Mouse (Mus musculus): ENCODE data around the gene Tjap1. TPM values are rescaled to one million over a fixed set of nuclear protein-coding genes. Genes with fewer than 3 reads are reported as not detected.

Tjap1 gene
- polyA plus RNA-seq, 1 experiment from 2014 or later, result 10.9 TPM

DNA sequence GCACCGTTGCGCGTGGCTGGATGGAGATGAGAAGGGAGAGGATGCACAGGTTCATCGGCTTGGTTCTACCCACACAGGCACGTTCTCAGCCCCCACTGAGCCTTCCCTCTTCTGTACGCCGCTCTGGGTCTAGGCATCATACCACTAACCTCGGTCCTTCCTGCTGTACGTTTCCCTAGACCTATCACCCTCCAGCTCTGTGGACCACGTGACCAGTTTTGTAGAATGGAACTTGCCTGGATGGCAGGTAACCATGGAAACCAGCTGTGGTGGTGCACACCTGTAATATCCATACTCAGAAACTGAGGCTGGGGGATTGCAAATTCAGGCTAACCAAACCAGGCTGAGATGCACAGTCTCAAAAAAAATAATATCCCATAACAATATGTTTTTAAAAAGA is 27.7 kb upstream of the Tjap1 start:
- Histone ChIP-seq H3K9me3 (replicated peaks; ENCODE audit: control insufficient read depth, low read length) (no peaks in the 10 kb centered on the region), H3K27ac (ENCODE audit: low read length) (no peak overlapping the region), H3K4me3 (ENCODE audit: low read depth, low read length) (no peak overlapping the region), H3K27me3 (ENCODE audit: control insufficient read depth, insufficient read depth, low read depth, low read length) (no peaks in the 10 kb centered on the region), H3K4me1 (ENCODE audit: control insufficient read depth, low read depth, low read length) (no peaks in the 10 kb centered on the region), H3K9ac (ENCODE audit: low read depth, low read length) (no peak overlapping the region), H3K4me2 (ENCODE audit: low read depth, low read length) (no peak overlapping the region), H3K36me3 (ENCODE audit: control insufficient read depth, insufficient read depth) (no peaks in the 10 kb centered on the region)
- ATAC-seq (ENCODE audit: low read depth), result no peak
- 66% methylated on average over 10 of the region's 10 CpGs for WGBS (ENCODE audit: insufficient replicate concordance)

DNA sequence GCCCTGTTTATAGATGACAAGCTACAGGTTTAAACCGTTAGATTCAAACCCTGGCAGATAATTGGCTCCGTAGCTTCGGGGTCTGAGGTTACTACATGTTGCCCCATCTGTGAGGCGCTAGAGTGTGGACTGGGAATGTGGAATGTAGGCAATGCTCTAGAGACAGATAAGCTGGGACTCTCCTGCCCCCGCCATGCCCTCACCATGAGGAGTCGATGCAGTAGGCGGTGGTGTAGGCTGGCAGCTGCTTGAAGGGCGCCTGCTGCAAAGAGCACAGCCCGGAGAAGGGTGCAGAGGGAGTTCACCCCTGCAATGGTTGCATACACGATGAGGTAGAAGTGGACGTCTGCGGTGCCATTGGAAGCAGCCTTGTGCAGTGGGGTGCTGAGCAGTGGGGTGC is 27.0 kb upstream of the Tjap1 start:
- ATAC-seq (ENCODE audit: low read depth), result no peak
- Histone ChIP-seq H3K4me3 (ENCODE audit: low read depth, low read length) (no peak overlapping the region), H3K9ac (ENCODE audit: low read depth, low read length) (no peak overlapping the region), H3K9me3 (replicated peaks; ENCODE audit: control insufficient read depth, low read length) (no peaks in the 10 kb centered on the region), H3K4me2 (ENCODE audit: low read depth, low read length) (no peak overlapping the region), H3K27me3 (ENCODE audit: control insufficient read depth, insufficient read depth, low read depth, low read length) (no peaks in the 10 kb centered on the region), H3K27ac (ENCODE audit: low read length) (no peak overlapping the region), H3K36me3 (ENCODE audit: control insufficient read depth, insufficient read depth) (no peaks in the 10 kb centered on the region), H3K4me1 (ENCODE audit: control insufficient read depth, low read depth, low read length) (no peaks in the 10 kb centered on the region)
- WGBS (ENCODE audit: insufficient replicate concordance), result 72% methylated on average over 12 of the region's 12 CpGs

DNA sequence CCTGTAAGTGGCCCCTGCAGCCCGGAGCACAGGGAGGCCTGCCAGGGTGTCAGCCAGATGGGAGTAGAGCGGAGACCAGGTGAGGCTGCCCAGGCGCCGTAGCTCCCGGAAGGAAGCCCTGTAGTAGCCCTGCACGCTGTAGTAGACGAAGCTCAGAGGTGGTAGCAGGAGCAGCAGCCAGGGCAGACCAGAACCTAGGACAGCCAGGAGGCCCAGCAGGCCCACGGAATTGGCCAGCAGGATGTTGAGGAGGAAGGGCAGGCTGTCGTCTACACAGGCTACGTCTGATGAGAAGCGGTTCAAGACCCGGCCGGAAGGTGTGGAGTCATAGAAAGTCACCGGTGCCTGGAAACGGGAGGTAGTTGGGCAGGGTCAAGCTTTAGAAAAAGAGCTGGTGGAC is 24.1 kb upstream of the Tjap1 start:
- Histone ChIP-seq H3K9me3 (replicated peaks; ENCODE audit: control insufficient read depth, low read length) (no peaks in the 10 kb centered on the region), H3K27me3 (ENCODE audit: control insufficient read depth, insufficient read depth, low read depth, low read length) (no peaks in the 10 kb centered on the region), H3K4me2 (ENCODE audit: low read depth, low read length) (no peak overlapping the region), H3K4me1 (ENCODE audit: control insufficient read depth, low read depth, low read length) (no peaks in the 10 kb centered on the region), H3K4me3 (ENCODE audit: low read depth, low read length) (no peak overlapping the region), H3K36me3 (ENCODE audit: control insufficient read depth, insufficient read depth) (no peaks in the 10 kb centered on the region), H3K9ac (ENCODE audit: low read depth, low read length) (no peak overlapping the region), H3K27ac (ENCODE audit: low read length) (no peak overlapping the region)
- WGBS (ENCODE audit: insufficient replicate concordance), result 80% methylated on average over 15 of the region's 15 CpGs
- no peak for ATAC-seq (ENCODE audit: low read depth)

DNA sequence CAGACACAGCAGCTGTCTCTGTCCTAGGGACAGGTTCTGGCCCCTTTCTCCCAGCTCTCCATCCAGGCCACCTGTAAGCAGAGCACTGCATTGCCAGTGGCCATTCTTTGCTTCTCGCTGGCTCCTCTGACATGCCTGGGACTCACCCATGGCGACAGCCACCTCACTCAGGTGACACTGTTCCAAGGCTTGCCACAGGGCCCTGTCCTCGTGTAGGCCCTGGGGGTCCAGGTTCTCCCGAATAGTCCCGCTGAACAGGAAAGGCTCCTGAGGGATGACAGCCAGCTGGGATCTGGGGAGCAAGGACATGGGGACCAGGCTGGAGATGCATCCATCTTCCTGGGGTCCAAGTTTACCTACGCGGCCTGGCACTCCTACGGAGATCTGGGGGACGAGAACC is 21.4 kb upstream of the Tjap1 start:
- Histone ChIP-seq H3K4me2 (ENCODE audit: low read depth, low read length) (no peak overlapping the region), H3K4me3 (ENCODE audit: low read depth, low read length) (no peak overlapping the region), H3K27ac (ENCODE audit: low read length) (no peak overlapping the region), H3K27me3 (ENCODE audit: control insufficient read depth, insufficient read depth, low read depth, low read length) (peaks cover 6% of the 10 kb centered on the region), H3K9ac (ENCODE audit: low read depth, low read length) (no peak overlapping the region), H3K36me3 (ENCODE audit: control insufficient read depth, insufficient read depth) (no peaks in the 10 kb centered on the region), H3K9me3 (replicated peaks; ENCODE audit: control insufficient read depth, low read length) (no peaks in the 10 kb centered on the region), H3K4me1 (ENCODE audit: control insufficient read depth, low read depth, low read length) (no peaks in the 10 kb centered on the region)
- 76% methylated on average over 9 of the region's 9 CpGs for WGBS (ENCODE audit: insufficient replicate concordance)
- ATAC-seq (ENCODE audit: low read depth), result no peak

DNA sequence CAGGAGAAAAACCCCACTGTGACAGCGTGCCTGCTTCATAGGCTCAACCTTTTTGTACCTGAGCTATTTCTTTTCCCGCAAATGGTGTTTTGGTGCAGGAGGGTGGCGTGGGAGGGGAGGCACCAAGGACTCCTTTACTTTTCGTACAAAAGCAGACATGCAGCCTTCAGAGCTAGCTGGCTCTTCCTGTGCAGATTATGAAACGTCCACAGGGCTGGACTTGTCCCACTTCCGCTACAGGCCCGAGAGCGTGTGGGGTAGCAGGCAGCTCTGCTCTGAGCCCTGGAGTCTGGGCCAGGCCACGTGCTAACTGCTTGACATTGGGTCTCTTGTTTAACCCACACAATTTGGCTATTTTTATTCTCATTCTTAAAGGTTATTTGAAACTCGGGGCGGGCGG is 19.1 kb upstream of the Tjap1 start:
- Histone ChIP-seq H3K27me3 (ENCODE audit: control insufficient read depth, insufficient read depth, low read depth, low read length) (peaks cover 29% of the 10 kb centered on the region), H3K9me3 (replicated peaks; ENCODE audit: control insufficient read depth, low read length) (no peaks in the 10 kb centered on the region), H3K4me1 (ENCODE audit: control insufficient read depth, low read depth, low read length) (peaks cover 7% of the 10 kb centered on the region), H3K4me3 (ENCODE audit: low read depth, low read length) (no peak overlapping the region), H3K27ac (ENCODE audit: low read length) (no peak overlapping the region), H3K4me2 (ENCODE audit: low read depth, low read length) (no peak overlapping the region), H3K9ac (ENCODE audit: low read depth, low read length) (no peak overlapping the region), H3K36me3 (ENCODE audit: control insufficient read depth, insufficient read depth) (no peaks in the 10 kb centered on the region)
- WGBS (ENCODE audit: insufficient replicate concordance), result 60% methylated on average over 12 of the region's 12 CpGs
- no peak for ATAC-seq (ENCODE audit: low read depth)

DNA sequence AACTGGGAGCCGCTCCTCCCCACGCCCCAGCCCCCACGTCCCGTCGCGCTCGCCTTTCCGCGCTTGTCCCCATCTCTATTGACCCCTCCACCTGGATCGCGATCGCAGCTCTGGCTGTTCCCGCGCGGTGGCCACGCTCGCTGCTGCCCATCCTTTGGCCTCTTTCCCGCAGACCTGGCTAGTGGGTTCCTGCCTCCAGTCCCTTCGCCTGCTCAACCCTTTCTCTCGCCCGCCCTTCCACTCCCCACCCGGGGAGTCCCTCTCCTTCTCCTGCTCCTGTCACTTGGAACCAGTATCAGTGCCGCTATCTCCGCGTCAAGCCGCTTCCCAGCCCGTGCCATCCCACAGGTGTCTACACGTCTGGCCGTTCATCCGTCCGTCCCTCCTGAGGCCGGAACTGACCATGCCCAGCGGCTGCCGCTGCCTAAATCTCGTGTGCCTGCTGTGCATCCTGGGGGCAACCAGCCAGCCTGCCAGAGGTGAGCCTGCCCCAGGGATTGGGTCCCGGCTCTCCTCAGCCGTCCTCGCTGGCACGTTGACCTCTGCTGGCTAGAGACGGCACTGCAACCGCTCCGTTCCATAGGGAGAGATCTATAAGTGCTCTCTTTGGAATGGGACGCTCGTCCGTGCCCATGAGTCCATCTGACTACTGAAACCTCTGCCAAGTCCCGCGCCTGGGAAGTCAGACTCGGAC is 15.5 kb upstream of the Tjap1 start:
- H3K36me3 ChIP-seq (ENCODE audit: control insufficient read depth, insufficient read depth), result no peaks in the 10 kb centered on the region
- H3K9me3 ChIP-seq (replicated peaks; ENCODE audit: control insufficient read depth, low read length), result no peaks in the 10 kb centered on the region
- no peak overlapping the region for H3K27ac ChIP-seq (ENCODE audit: low read length)
- H3K27me3 ChIP-seq (ENCODE audit: control insufficient read depth, insufficient read depth, low read depth, low read length), result peaks cover 51% of the 10 kb centered on the region
- H3K4me3 ChIP-seq (ENCODE audit: low read depth, low read length), result peak overlapping the region; percentile 56
- WGBS (ENCODE audit: insufficient replicate concordance), result under 1% methylated on average over 48 of the region's 48 CpGs
- H3K9ac ChIP-seq (ENCODE audit: low read depth, low read length), result no peak overlapping the region; the same call in 1 of the 2 replicates
- ATAC-seq (ENCODE audit: low read depth), result peak; percentile 64; the same call in 1 of the 2 replicates
- H3K4me1 ChIP-seq (ENCODE audit: control insufficient read depth, low read depth, low read length), result peaks cover 7% of the 10 kb centered on the region
- peak overlapping the region; percentile 73 for H3K4me2 ChIP-seq (ENCODE audit: low read depth, low read length)

DNA sequence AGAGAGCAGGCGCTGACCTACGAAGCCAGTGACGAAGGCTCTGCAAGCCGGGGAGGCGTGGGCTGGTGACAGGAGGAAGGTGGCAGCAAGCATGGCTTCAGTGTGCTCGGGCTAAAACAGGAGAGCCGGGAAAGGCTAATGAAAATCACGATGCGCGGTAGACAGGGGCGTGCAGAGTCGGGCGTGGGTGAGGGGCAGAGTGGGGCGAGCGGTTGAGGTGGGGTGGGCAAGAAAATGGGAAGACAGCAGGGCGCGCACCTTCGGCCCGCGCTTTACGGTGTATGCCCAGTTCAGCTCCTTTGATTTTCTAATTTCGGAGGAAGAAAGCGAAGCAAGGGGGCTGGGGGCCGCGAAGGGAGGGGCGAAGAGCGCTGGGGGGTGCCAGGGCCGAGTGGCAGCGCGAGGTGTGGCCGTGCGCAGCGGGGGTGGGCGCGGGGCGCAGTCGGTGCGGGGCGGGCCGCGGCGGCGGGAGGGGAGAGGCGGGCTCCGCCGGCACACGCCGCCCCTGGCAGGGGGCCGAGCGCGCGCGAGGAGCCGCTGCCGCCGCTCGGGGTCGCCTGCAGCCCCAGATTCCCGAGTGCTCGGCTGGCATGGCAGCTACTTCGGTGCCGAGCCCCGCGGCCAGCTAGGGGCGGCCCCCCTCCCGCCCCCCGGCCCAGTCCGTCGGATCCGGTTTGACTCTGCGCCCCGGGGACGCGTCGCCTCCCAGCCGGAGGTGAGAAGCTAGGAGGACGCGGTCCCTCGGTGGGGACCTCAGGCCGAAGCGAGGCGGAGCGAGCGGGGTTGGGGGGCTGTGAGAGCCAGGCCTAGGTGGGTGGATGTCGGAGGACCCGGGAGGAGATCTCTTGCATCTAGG is 14.8 kb upstream of the Tjap1 start, which contains the start of gene Dlk2:
Gene Dlk2 (plus strand): TSS at position 58 of the 856 bp plus-strand sequence.
- peaks cover 7% of the 10 kb centered on the region for H3K4me1 ChIP-seq (ENCODE audit: control insufficient read depth, low read depth, low read length)
- under 1% methylated on average over 65 of the region's 86 CpGs for WGBS (ENCODE audit: insufficient replicate concordance)
- peaks cover 52% of the 10 kb centered on the region for H3K27me3 ChIP-seq (ENCODE audit: control insufficient read depth, insufficient read depth, low read depth, low read length)
- H3K4me2 ChIP-seq (ENCODE audit: low read depth, low read length), result peak within 1 kb of the TSS; percentile 73
- H3K4me3 ChIP-seq (ENCODE audit: low read depth, low read length), result peak within 1 kb of the TSS; percentile 56
- no peaks in the 10 kb centered on the region for H3K9me3 ChIP-seq (replicated peaks; ENCODE audit: control insufficient read depth, low read length)
- H3K27ac ChIP-seq (ENCODE audit: low read length), result no peak within 1 kb of the TSS
- no peak for ATAC-seq (ENCODE audit: low read depth)
- no peaks in the 10 kb centered on the region for H3K36me3 ChIP-seq (ENCODE audit: control insufficient read depth, insufficient read depth)
- H3K9ac ChIP-seq (ENCODE audit: low read depth, low read length), result peak within 1 kb of the TSS; percentile 28; the same call in 1 of the 2 replicates

DNA sequence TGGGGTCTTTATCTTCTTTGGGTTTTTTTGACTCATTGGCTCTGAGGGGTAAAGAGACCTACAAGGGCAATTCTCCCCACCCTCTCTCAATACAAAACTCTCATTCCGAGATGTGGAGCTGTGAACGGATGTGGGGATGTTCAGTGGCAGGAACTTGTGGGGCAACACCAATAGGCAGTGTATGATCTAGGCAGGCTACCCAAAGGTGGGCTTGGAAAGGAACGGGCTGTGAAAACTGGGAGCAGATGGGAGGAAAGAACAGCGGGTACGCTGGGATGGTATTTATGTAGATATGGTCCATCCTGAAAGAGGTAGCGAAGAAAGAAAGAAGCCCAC is 14.2 kb upstream of the Tjap1 start:
- no peaks in the 10 kb centered on the region for H3K9me3 ChIP-seq (replicated peaks; ENCODE audit: control insufficient read depth, low read length)
- no peak overlapping the region for H3K27ac ChIP-seq (ENCODE audit: low read length)
- no peak for ATAC-seq (ENCODE audit: low read depth)
- WGBS (ENCODE audit: insufficient replicate concordance), result 8% methylated on average over 6 of the region's 6 CpGs
- peaks cover 7% of the 10 kb centered on the region for H3K4me1 ChIP-seq (ENCODE audit: control insufficient read depth, low read depth, low read length)
- no peaks in the 10 kb centered on the region for H3K36me3 ChIP-seq (ENCODE audit: control insufficient read depth, insufficient read depth)
- H3K9ac ChIP-seq (ENCODE audit: low read depth, low read length), result no peak overlapping the region
- peaks cover 52% of the 10 kb centered on the region for H3K27me3 ChIP-seq (ENCODE audit: control insufficient read depth, insufficient read depth, low read depth, low read length)
- H3K4me2 ChIP-seq (ENCODE audit: low read depth, low read length), result peak overlapping the region; percentile 73
- H3K4me3 ChIP-seq (ENCODE audit: low read depth, low read length), result no peak overlapping the region

DNA sequence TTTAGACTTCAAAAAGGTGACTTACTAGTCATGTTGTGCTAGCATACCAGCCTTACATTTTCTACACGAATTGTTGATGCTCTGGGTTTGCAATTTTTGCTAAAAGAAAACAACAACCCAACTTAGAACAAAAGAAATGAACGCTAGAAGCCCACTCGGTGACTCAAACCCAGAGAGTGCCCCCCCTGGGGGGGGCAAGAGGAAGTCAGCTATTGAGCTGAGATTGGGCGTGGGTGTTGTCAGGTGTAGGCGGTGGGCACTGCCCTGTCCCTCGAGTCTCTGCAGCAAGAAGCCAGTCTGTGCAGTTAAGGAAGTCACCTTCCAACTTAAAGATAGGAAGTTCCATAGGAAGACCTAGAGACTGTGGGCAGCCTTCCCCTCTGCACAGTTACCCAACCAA is 13.8 kb upstream of the Tjap1 start:
- Histone ChIP-seq H3K27me3 (ENCODE audit: control insufficient read depth, insufficient read depth, low read depth, low read length) (peaks cover 54% of the 10 kb centered on the region), H3K4me1 (ENCODE audit: control insufficient read depth, low read depth, low read length) (peaks cover 7% of the 10 kb centered on the region), H3K36me3 (ENCODE audit: control insufficient read depth, insufficient read depth) (no peaks in the 10 kb centered on the region), H3K9ac (ENCODE audit: low read depth, low read length) (no peak overlapping the region), H3K9me3 (replicated peaks; ENCODE audit: control insufficient read depth, low read length) (no peaks in the 10 kb centered on the region), H3K27ac (ENCODE audit: low read length) (no peak overlapping the region), H3K4me3 (ENCODE audit: low read depth, low read length) (no peak overlapping the region), H3K4me2 (ENCODE audit: low read depth, low read length) (no peak overlapping the region)
- no peak for ATAC-seq (ENCODE audit: low read depth)
- 24% methylated on average over 6 of the region's 6 CpGs for WGBS (ENCODE audit: insufficient replicate concordance)
